Mouse (Mus musculus): Measurements from ENCODE around the gene Ccdc107.
"Not testable (repeated sequence)": the region's sequence is repeated elsewhere in the genome, so short reads cannot be mapped to it uniquely, and the experiment has no call there.

Gene Ccdc107

DNA sequence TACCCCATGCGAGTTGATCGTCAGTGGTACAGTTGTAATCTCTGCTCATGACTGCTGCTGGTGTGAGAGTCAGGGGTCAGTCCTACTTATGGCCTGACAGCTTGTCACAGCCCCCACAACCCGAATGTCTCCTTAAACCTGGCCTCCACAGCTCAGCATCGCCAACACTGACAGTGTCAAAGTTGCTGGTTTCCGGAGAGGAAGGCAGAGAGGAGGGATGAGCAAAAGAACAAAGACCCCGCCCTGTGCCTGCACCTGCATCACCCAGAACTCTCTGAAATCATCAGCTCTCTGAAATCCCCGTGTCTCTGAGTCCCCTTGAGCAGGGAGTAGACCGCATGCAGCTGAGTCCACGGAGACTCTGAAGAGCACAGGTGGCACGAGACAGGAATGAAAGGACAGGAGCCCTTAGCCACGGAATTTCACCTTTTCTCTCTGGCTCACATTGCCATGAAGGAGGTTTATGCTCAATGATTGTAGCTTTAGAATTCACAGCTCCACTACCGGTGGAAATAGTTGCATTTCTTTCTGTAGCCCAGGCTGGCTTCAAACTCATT is 9.1 kb upstream of the Ccdc107 start, which contains the start of gene Sit1:
Gene Sit1 (minus strand): TSS at position 200 of the 557 bp plus-strand sequence.
- ATAC-seq (ENCODE audit: low TSS enrichment), result no peak

DNA sequence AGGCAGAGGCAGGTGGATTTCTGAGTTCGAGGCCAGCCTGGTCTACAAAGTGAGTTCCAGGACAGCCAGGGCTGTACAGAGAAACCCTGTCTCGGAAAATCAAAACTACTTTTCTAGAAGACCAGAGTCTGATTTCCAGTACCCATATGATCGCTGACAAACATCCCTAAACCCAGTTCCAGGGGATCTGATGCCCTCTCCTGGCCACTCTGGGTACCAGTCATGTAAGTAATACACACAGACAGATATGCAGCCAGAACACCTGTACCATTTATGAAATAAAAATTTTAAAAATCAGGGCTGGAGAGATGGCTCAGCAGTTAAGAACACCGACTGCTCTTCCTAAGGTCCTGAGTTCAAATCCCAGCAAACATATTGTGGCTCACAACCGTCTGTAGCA is 7.0 kb upstream of the Ccdc107 start:
- ATAC-seq (ENCODE audit: low TSS enrichment), result not testable (repeated sequence)

DNA sequence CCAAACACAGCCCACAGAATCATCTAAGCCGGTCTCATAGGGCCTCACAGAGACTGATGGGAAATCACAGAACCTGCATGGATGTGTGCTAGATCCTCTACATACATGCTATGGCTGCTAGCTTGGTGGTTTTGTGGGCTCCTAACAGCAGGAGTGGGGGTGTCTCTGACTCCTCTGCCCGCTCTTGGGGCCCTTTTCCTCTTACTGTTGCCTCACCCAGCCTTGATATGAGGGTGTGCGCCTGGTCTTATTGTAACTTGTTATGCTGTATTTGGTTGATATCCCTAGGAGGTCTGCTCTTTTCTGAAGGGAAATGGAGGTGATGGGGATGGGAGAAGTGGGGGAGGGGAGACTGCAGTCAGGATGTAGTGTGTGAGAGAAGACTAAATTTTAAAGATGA is 3.1 kb upstream of the Ccdc107 start:
- ATAC-seq (ENCODE audit: low TSS enrichment), result no peak

DNA sequence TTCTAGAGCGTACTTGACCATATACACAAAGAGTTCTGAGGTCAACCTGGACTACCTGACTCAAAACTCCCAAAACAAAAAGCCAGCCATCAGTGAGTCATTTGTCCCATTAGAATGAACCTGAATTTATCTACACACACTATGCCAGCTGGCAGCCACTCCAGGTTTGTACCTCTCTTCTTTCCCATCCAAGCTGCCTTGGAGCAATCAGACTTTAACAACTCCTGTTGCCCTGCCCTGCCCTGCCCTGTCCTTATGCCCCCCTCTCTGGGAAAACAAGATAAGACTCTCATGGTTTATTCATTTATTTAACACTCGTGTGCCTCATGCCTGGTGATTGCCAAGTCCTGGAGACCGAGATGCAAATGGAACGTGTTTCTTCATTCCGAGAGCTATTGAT is 1.9 kb upstream of the Ccdc107 start:
- no peak for ATAC-seq (ENCODE audit: low TSS enrichment)

DNA sequence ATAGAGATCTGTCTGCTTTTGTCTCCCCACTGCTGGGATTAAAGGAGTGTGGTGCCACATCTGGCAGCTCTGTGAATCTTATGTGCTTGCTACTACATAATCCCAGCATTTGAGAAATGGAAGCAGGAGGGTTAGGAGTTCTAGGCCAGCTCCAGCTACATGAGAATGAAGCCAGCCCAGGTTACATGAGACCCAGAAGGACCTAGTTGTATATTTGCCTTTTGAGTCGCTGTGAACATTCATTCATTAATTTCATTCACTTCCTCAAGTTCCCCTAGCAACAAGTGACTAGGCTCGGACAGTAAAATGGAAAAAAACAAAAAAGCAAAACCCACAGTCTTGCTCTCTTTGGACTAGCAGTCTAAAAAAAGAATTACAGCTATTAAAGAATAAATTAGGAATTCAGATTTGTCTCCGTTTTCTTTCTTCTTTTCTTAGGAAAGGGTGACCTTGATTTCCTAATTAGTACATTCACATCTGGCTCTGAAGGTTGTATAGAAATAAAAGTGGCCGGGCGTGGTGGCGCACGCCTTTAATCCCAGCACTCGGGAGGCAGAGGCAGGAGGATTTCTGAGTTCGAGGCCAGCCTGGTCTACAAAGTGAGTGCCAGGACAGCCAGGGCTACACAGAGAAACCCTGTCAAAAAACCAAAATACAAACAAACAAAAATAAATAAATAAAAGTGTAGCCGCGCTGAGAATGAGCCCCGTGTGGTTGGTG is 439 bp upstream of the Ccdc107 start:
- no peak for ATAC-seq (ENCODE audit: low TSS enrichment)

DNA sequence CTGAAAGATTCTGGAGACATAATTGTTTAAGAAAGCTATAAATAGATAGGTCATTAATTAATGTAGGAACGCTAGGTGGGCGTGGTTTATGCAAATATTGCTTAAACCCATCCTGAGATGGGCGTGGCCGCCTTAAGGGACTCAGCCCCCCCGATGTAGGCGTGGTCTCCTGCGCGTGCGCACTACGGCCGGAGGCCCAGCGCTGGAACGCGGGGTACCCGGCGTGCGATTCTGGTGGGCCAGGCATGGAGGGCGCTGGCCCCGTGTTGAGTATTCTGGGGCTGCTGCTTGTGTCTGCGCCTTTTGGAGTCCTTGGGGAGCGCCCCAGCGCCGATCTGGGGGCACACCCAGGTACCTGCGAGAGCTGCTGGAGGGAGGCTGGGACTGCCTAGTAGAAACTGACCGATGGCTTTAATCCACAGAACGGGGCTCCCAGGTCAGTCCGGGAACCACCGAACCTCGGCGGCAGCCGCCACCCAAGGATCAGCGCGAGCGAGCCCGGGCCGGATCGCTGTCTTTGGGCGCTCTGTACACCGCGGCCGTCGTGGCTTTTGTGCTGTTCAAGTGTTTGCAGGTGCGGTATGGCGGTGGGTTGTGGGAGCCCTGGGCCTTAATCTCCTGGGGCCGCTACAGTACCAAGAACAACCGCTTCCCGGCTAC is 616 bp downstream of the Ccdc107 start:
- peak; percentile 79 for ATAC-seq (ENCODE audit: low TSS enrichment)

DNA sequence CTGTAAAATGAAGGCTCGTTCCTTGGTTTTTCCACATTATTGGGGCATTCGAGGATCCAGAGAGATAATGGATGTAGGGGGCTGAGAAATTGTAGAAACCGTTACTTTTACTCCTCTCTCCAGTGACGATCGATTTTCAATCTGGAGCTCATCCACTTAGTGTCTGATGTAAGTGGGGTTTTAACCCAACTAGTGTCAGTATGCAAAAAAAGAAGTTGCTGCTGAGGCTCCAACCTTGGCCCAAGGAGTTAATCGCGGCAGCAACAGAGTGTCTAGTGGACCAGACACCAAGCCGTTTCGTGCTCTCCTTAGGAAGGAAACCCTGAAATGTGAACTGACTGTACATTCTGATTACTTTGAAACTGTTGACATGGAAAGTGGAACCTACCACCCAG is 1.1 kb downstream of the Ccdc107 start:
- ATAC-seq (ENCODE audit: low TSS enrichment), result no peak

DNA sequence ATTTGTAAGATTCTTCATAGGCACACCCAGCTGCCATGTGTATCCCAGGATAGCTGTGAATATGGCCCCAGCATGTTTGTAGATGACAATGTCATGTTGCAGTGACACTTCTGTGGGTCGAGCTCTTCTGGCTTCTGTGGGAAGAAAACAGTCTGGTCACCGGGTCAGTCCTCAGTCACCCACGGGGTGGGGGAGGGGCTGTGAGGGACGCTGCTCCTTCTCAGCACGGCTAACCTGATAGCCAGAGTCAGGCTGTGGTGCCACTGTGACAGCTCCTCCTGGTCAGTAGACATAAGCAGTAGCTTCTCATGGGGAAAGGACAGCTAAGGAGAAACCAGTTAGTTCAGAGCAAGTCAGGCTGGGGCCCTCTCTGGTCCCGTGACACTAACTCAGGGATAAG is 3.9 kb downstream of the Ccdc107 start:
- ATAC-seq (ENCODE audit: low TSS enrichment), result no peak

DNA sequence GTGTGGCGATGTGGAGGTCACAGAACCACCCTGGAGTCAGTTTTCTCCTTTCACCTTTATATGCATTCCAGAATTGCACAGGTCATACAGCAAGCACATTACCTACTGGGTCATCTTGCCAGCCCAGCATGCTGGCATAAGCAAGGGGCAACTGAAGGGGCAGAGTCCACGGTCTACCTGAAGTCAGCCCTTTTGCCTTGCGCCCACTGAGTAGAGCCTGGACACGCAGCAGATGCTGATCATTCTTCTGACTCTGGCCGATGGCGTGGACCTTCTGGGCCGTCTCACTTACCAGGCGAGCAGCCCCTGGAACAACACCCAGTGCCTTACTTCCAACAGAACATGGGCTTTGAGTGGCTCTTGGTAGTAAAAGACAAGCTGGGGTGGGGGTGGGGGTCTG is 4.7 kb downstream of the Ccdc107 start:
- no peak for ATAC-seq (ENCODE audit: low TSS enrichment)

DNA sequence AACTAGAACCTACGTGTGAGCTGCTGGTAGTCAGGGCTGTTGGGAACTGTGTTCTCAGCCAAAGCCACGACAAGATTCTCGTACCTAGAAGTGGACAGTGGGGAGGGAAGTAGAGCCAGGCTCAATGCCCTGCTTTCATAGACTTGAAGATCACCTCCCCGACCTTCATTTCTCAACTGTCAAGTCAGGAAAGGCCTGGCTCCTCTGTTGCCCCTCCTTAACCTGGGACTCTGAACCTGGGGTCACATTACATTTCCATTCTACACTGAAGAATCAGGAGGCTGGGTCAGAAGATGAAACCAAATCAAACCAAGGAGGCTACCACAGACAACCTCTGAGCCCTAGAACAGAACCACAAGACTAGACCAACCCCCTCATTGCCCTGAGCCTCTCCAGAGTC is 5.2 kb downstream of the Ccdc107 start:
- ATAC-seq (ENCODE audit: low TSS enrichment), result no peak

DNA sequence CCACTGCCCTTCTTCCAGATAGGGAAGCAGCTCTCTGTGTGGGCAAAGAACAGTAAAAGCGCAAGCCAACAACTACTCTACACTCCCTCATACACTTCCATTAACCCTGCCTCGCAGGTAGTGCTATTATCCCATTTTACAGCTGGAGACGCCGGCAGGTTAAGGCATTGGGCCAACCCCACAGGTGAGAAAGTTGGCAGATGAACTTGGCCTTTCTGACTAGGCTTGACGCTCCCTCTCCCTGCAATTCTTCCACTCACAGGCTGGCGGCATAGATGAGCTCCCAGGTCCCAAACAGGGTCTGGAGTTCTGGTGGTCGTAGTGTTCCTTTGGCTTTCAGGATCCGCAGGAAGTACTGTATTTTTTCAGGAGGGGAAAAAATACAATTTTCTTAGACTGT is 6.3 kb downstream of the Ccdc107 start:
- no peak for ATAC-seq (ENCODE audit: low TSS enrichment)

DNA sequence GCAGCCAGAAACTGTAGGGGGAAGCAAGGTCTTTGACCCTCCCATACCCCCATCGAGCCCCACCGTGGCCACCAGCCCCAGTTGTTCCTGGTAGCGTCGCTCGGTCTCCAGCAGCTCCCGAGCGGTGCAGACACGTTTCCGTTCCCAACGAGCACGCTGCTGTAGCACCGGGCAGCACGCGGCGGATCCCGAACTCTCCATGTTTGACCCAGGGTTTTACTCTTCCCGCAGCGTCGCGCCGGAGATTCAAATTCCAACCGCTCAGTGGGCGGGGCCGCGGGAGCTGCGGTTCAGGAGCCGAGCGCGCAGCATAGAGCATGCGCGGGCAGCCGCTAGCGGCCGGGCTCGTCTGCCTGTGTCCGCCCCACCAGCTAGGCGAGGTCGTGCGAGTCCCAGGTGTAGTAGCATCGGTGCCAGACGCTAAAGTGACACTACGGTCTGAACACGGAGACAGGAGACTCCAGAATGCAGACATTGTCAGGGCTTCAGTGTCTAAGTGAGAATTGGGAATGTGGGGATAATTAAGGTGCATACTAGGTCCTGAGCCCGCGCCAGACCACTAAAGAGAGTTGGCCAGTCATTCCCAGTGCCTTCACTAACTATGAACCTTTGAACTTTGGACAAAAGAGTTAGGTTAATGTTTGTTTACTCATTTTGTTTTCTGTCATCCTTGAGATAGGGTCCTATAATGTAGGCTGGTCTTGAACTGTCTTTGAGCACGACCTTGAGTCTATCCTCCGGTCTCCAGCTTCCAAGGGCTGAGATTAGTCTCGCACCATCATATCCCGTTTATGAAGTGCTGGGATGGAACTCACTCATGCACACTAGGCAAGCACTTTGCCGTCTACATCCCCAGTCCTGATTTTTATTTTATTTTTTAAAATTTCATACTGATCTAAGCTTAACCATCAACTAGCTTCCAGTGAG is 7.0 kb downstream of the Ccdc107 start, which contains the start of gene Arhgef39:
Gene Arhgef39 (minus strand): TSS at position 289 of the 927 bp plus-strand sequence.
- ATAC-seq (ENCODE audit: low TSS enrichment), result peak; percentile 83

DNA sequence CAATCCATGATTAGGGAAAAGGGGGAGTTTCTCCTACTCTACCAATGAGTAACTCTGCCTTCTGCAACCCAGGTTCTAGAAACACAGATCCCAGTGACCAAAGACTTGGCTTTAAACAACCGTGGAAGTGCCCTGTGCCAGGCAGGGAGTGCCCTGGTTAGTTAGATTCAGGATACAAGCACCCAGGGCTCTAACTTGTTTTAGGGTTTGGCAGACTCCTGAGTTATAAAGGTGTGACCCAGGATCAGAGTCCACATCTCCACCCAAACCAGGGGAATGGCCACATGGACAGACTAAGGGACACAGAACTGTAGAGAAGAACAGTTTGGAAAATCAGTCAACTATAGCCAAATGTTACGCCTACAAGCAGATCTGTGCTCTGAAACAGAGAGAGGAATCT is 10.3 kb downstream of the Ccdc107 start:
- no peak for ATAC-seq (ENCODE audit: low TSS enrichment)

DNA sequence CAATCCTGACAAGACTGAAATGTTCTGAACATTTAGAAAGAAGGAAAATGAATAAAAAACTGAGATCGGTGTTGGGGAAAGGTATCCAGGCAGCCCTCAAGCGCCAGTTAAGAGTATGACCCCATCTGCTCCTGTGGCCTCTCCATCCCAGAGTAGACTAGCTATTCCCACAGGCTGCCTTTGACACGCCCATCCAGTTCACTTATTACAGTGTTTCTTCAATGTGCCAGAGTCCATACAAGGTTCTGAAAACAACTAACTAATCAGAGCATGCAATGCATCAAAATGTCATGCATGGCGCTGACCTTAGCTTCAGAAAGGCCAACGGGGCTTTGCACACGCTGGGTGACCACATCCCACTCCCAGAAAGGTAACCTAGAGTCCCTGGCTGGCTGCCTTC is 10.8 kb downstream of the Ccdc107 start:
- ATAC-seq (ENCODE audit: low TSS enrichment), result no peak

DNA sequence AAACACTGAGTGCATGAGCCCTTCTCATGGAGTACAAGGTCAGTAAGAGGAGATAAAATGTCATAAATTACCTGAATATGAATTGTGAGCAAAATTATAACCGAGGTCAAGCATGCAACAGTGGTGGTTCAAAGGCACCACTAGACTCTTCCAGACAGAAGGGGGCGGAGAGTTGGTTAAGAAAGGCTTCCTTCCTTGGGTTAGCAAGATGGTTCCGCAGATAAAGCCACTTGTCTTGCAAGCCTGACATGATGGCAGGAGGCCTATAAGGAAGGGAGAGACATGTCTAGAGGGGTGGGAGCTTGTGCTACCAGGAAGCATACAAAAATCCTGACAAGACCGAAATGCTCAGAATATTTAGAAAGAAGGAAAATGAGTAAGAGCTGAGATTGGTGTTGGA is 11.6 kb downstream of the Ccdc107 start:
- ATAC-seq (ENCODE audit: low TSS enrichment), result no peak

DNA sequence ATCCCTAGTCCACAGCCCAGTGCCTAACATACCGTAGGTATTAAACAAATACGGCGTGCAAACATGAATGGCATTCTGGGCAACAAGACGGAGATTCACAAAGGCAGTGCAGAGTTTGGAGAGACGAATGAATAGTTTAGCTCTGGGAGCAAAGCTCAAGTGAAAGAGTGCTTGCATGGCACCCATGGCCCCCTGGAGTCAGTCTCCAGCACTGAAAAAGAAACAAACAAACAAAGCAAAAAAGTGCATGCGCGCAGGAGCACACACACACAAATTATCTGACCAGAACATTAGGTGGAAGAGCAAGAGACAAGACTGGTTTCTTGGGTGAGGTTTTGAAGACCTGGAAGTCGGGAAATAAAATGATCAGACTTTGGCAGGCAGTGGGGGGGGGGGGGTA is 13.4 kb downstream of the Ccdc107 start:
- no peak for ATAC-seq (ENCODE audit: low TSS enrichment)

DNA sequence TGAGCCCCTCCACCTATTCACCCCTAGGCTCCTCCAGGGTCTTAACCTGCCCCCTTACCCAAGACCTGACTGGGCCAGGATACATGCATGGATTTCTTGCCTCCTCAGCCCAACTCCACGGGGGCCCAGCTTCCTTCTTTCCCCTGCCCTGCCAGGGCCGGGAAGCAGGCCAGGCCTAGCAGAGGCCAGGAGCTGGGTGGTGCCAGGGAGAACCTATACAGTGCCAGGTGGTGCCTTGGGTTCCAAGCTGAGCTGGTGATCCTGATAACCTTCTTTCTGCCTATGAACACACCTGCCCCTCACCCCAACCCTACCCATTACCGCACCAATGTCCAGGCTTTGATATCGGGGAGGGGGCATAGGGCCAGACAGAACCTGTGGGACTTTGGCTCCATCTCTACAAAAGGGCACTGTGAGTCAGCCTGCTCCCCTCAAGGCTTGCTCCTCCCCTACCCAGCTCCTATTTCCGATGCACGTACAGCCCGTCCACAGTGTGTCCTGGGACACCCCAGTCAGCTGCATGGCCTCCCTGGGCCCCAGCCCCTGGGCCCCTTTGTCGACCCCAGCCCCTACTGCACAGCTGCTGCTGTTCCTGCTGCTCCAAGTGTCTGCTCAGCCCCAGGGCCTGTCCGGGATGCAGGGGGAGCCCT is 14.0 kb downstream of the Ccdc107 start, which contains the start of gene Car9:
Gene Car9 (plus strand): TSS at position 431 of the 650 bp plus-strand sequence.
- ATAC-seq (ENCODE audit: low TSS enrichment), result no peak

DNA sequence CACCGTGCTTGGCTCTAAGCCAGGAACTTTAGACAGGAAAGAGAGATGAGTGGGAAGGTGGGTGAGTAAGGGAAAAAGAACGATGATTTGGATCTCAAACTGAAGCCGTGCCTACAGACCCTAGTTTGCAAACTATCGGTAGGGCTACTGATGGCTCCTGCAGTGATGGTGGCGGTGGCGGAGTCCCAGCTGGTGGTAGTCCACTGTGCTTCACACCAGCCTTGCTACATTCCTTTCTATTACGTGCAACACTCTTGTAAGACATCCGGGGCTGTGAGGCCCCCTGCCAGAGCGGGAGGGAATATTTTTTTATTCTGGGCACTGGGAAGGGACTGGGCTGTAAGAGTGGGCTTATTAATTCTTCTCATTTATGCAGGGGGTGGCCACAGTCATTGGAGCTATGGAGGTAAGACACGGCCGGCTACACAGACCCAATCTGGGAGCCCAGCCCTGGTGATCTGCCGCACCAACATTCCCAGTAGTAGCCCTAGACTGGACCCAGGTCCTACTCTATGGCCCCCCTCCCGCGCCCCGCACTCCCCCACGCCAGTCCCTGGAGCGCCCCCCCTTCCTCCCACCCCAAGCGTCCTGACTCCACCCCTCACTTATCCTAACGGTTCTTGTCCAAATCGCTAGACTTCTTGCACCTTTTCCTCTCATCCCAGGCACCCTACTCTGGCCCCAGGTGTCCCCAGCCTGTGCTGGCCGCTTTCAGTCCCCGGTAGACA is 15.4 kb downstream of the Ccdc107 start:
- ATAC-seq (ENCODE audit: low TSS enrichment), result no peak; the same call in 1 of the 2 replicates

DNA sequence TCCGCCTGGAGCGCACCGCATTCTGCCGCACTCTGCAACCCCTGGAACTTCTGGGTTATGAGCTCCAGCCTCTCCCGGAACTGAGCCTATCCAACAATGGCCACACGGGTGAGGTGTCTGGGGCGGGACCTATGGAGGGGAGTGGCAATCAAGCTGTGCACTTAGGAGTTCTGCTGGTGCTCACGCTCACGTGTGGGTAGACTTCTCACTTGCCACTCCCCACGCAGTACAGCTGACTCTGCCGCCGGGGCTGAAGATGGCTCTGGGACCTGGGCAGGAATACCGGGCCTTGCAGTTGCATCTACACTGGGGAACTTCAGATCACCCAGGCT is 15.9 kb downstream of the Ccdc107 start:
- ATAC-seq (ENCODE audit: low TSS enrichment), result peak; percentile 57; the same call in 1 of the 2 replicates

DNA sequence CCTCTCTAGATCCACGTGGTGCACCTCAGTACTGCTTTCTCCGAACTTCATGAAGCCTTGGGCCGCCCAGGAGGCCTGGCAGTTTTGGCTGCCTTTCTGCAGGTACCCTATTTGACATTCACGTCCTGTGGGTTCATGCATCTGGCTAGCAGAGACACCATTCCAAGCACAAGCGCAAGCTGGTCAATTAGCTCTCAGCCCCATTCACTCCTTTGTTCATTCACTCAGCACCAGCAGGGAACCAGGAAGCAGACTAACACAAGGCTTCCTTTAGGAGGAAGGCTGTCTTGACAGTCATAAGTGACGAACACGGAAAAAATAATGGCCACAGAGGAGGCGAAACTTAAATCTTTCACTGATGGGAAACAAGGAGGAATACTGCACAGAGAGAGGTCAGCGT is 16.4 kb downstream of the Ccdc107 start:
- ATAC-seq (ENCODE audit: low TSS enrichment), result no peak

Data from frontal cortex, adult (tissue).